Mouse (Mus musculus): Measurements from ENCODE around the gene Ssr2. TPM values are rescaled to one million over a fixed set of nuclear protein-coding genes. Genes with fewer than 3 reads are reported as not detected.
A peak's percentile ranks its signal among the peaks of the same experiment; 100 is the strongest.

Ssr2 gene
- polyA plus RNA-seq, 1 experiment from 2014 or later = 173 TPM

DNA sequence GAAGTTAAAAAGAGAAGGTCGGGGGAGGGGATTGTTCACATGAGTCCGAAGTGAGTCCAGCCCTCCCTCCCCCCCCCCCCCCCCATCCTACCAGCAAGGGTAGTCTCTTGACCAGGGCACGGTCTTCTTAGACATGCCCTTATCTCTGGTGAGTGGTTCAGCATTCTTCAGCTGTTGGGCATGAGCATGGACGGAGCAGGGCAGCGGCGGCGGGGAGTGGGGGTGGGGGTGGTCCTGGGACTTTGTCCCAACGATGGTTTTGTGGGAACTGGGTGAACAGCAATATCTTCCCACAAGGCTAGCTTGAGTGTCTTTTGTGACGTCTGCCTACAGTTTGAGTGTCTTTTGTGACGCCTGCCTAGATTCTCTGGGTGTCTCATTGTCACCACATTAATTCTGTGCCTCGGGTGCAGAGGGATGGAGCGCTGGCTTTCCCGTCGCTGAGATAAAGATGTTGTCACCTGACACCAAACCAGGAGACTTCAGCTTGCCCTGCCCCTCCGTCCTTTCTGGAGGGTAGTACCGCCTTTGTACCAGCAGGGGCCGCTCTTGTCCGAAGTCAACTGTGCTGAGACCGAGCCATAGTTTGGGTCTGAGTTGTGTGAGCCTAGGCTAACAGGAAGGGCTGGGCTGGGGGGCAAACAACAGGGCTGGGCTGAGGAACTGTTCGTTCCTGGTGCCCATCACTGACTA, 31.5 kb downstream of the Ssr2 start:
- ATAC-seq (ENCODE audit: extremely low read depth, insufficient number of reproducible peaks, low FRiP score, low TSS enrichment) = peak; percentile 81
- no peaks in the 10 kb centered on the region for H3K27me3 ChIP-seq (replicated peaks)
- peak overlapping the region; percentile 49 for H3K4me3 ChIP-seq
- peak overlapping the region; percentile 77 for H3K4me2 ChIP-seq
- H3K36me3 ChIP-seq = no peaks in the 10 kb centered on the region
- peak overlapping the region; percentile 73 for H3K9ac ChIP-seq
- 0 out of 2 replicates have a peak overlapping the region, but pooled peaks have one; percentile 29 for H3K27ac ChIP-seq (replicated peaks)
- under 1% methylated on average over 20 of the region's 20 CpGs for WGBS
- peaks cover 47% of the 10 kb centered on the region for H3K4me1 ChIP-seq
- no peaks in the 10 kb centered on the region for H3K9me3 ChIP-seq

DNA sequence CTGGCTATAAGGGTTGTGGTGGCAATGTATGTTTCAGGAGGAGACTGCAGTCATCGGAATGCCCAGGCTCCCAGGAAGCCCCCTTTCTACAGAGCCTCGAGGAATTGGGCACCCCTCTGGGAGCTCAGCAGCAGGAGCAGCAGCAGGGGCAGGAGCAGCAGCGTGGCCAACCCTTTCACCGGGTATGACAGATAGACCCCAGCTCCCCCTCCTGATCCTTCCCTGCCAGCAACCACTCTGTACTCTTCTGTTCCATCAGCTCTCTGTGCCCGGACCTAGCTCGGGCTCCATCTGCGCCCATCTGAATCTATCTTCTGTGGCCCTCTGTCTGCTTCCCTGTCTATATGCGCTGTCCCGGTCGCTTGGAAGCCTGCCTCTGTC, 32.1 kb downstream of the Ssr2 start:
- peak overlapping the region; percentile 77 for H3K4me2 ChIP-seq
- no peak for ATAC-seq (ENCODE audit: extremely low read depth, insufficient number of reproducible peaks, low FRiP score, low TSS enrichment)
- peak overlapping the region; percentile 49 for H3K4me3 ChIP-seq
- H3K36me3 ChIP-seq = no peaks in the 10 kb centered on the region
- H3K4me1 ChIP-seq = peaks cover 42% of the 10 kb centered on the region
- H3K9ac ChIP-seq = peak overlapping the region; percentile 73
- no peaks in the 10 kb centered on the region for H3K9me3 ChIP-seq
- no peaks in the 10 kb centered on the region for H3K27me3 ChIP-seq (replicated peaks)
- 24% methylated on average over 10 of the region's 10 CpGs for WGBS
- H3K27ac ChIP-seq (replicated peaks) = 0 out of 2 replicates have a peak overlapping the region, but pooled peaks have one; percentile 2

DNA sequence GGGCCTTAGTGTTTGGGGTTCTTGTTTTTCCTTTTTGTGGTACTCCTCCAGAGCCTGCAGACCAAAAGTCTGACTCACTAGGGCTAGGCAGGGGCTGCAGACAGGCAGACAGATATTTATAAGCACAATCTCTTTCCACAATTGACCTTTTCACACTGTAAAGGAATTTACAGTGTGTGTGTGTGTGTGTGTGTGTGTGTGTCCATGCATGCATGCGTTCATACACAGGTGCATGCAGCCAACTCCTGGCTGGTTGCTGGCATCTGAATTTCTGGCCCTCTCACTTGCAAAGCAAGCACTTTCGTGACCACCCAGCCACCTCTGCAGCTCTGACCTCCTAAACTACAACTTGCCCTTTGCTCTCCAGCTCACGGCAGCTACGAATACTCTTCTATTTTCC, 33.4 kb downstream of the Ssr2 start:
- Histone ChIP-seq H3K4me3 (no peak overlapping the region), H3K9ac (0 out of 2 replicates have a peak overlapping the region, but pooled peaks have one; percentile 44), H3K9me3 (no peaks in the 10 kb centered on the region), H3K27me3 (replicated peaks) (no peaks in the 10 kb centered on the region), H3K4me2 (peak overlapping the region; percentile 22), H3K36me3 (no peaks in the 10 kb centered on the region), H3K4me1 (peaks cover 34% of the 10 kb centered on the region), H3K27ac (replicated peaks) (no peak overlapping the region)
- no peak for ATAC-seq (ENCODE audit: extremely low read depth, insufficient number of reproducible peaks, low FRiP score, low TSS enrichment)
- WGBS = 63% methylated on average over 4 of the region's 4 CpGs

DNA sequence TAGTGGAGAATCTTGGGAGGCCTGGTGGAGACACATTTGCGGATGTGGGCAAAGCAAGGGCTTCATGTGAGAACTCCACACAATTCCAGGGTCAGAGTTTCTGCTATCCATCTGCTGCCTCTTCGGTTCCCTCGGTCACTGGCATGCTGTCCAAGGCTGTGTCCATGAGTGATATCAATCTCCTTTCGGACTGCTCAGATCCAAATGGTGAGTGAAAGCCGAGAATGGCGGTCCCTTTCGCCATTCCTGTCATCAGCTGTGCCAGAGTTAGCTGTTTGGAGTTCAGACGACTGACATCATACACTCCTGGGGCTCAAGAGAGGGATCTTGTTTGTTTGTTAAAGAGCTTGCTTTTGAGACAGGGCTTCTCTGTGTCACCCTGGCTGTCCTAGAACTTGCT, 38.7 kb downstream of the Ssr2 start:
- no peaks in the 10 kb centered on the region for H3K9me3 ChIP-seq
- no peak overlapping the region for H3K4me2 ChIP-seq
- H3K27ac ChIP-seq (replicated peaks) = no peak overlapping the region
- no peak overlapping the region for H3K4me3 ChIP-seq
- no peak overlapping the region for H3K9ac ChIP-seq
- ATAC-seq (ENCODE audit: extremely low read depth, insufficient number of reproducible peaks, low FRiP score, low TSS enrichment) = no peak
- H3K4me1 ChIP-seq = peaks cover 54% of the 10 kb centered on the region
- no peaks in the 10 kb centered on the region for H3K36me3 ChIP-seq
- WGBS = 51% methylated on average over 8 of the region's 8 CpGs
- no peaks in the 10 kb centered on the region for H3K27me3 ChIP-seq (replicated peaks)

DNA sequence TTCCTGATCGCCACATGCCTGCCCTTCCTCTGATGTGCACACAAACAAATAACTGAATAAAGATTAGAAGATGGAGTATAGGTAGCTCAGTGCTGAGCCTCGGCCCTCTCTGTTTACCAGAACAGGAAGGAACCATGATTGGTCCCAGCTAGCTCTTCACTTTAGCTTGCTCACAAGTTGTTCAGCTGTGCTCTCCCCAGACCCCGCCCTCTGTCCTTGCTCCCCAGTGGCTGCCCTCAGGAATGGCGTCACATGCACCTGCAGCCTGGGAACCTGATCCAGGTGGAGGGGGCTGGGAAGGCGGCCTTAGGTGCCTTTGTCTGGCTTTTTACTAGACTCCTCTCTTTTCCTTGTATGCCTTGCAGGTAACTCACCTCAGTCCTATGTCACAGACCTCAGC, 39.4 kb downstream of the Ssr2 start:
- H3K9ac ChIP-seq = peak overlapping the region; percentile 40; the same call in 1 of the 2 replicates
- 77% methylated on average over 5 of the region's 5 CpGs for WGBS
- no peaks in the 10 kb centered on the region for H3K9me3 ChIP-seq
- H3K4me1 ChIP-seq = peaks cover 57% of the 10 kb centered on the region
- ATAC-seq (ENCODE audit: extremely low read depth, insufficient number of reproducible peaks, low FRiP score, low TSS enrichment) = no peak
- H3K36me3 ChIP-seq = no peaks in the 10 kb centered on the region
- H3K4me3 ChIP-seq = no peak overlapping the region
- H3K27ac ChIP-seq (replicated peaks) = peak overlapping the region; percentile 74; the same call in 1 of the 2 replicates
- H3K4me2 ChIP-seq = no peak overlapping the region
- H3K27me3 ChIP-seq (replicated peaks) = no peaks in the 10 kb centered on the region

DNA sequence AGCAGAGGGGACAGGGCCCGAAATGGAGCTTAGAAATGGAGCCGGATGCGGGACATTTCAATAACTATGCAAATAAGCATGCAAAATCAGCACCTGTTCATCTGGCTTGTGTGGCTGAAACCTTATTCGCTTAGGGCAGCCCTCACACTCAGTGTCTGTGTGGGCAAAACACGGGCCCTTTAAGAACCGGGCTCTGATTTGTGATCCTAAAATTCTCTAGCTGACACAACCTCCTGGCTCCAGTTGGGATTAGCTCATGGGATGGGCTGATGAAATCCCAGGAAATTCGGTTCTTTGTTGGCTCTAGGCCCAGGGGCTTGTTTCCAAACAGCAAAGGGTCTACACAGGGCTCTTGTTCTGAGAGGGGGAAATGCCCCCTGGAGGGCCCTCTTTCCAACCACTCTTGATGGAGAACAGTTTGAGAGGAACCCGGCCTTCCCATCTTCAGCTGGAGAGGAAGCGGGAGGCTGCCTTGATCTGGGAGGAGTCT, 40.3 kb downstream of the Ssr2 start:
- Histone ChIP-seq H3K4me1 (peaks cover 65% of the 10 kb centered on the region), H3K36me3 (no peaks in the 10 kb centered on the region), H3K4me3 (peak overlapping the region; percentile 27), H3K9me3 (no peaks in the 10 kb centered on the region), H3K27ac (replicated peaks) (peak overlapping the region; percentile 74), H3K4me2 (peak overlapping the region; percentile 47), H3K27me3 (replicated peaks) (no peaks in the 10 kb centered on the region), H3K9ac (peak overlapping the region; percentile 45)
- 46% methylated on average over 9 of the region's 9 CpGs for WGBS
- ATAC-seq (ENCODE audit: extremely low read depth, insufficient number of reproducible peaks, low FRiP score, low TSS enrichment) = no peak

DNA sequence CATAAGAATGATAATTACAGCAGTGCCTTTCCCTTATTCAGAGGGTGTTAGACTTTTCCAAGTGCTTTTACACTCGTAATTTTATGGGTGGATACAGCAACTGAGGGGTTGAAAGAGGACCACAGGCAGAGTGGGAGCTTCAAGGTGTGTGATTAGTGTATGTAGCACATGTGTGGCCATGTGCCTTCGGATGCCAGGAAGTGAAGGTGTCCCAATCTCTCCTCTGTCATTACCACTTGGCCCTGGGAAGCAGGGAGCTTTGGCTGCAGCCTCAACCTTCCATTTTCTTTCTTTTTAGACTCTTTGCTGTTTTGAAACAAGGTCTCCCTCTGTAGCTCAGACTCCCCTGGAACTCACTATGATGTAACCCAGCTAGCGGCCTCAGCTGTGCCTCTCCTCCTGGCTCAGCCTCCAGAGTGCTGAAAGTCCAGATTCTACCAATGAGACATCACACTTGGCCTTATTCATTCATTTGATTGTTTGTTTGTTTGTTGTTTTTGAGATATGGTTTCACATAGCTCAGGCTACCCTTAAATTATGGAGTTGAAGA, 41.4 kb downstream of the Ssr2 start:
- WGBS = 69% methylated on average over 3 of the region's 3 CpGs
- H3K9me3 ChIP-seq = no peaks in the 10 kb centered on the region
- no peaks in the 10 kb centered on the region for H3K27me3 ChIP-seq (replicated peaks)
- peaks cover 65% of the 10 kb centered on the region for H3K4me1 ChIP-seq
- H3K27ac ChIP-seq (replicated peaks) = peak overlapping the region; percentile 74
- H3K4me3 ChIP-seq = peak overlapping the region; percentile 27; the same call in 1 of the 2 replicates
- ATAC-seq (ENCODE audit: extremely low read depth, insufficient number of reproducible peaks, low FRiP score, low TSS enrichment) = no peak
- peak overlapping the region; percentile 47 for H3K4me2 ChIP-seq
- H3K9ac ChIP-seq = peak overlapping the region; percentile 45
- H3K36me3 ChIP-seq = no peaks in the 10 kb centered on the region

DNA sequence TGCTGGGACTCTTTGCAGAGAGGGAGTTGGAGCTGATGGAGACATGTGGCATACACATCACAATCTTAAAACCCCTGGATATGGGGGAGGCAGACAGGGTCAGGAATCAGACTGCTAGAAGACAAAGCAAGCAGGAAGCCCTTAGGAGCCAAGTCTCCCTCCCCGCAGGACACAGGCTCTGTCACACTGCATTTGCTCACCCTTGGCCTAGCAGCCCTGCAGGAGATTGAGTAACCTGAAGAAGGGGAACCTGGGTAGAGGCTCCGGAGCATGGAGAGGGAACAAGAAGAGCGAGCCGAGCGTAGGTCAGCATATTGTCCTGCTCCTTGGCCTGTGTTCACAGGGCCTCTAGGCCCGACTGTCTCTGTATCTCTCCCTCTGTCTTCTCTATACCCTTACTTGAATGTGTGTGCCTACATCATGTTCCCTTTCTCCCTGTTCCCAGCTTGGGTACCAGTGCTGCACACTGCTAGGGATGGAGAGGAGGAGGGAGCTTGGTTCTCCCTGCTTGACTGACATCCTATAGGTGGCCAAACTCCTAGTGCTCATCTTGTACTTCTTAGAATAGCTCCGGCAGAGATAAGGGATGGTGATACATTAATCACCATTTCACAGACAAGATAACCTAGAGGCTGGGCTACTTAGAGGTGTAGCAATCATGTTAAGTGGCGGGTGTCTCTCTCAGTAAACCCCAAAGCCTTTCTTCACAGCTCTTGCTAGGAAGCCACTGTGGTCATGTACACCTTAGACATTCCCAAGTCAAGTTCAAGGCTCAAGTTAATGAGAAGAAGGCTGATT, 42.6 kb downstream of the Ssr2 start:
- no peak for ATAC-seq (ENCODE audit: extremely low read depth, insufficient number of reproducible peaks, low FRiP score, low TSS enrichment)
- 51% methylated on average over 8 of the region's 8 CpGs for WGBS

DNA sequence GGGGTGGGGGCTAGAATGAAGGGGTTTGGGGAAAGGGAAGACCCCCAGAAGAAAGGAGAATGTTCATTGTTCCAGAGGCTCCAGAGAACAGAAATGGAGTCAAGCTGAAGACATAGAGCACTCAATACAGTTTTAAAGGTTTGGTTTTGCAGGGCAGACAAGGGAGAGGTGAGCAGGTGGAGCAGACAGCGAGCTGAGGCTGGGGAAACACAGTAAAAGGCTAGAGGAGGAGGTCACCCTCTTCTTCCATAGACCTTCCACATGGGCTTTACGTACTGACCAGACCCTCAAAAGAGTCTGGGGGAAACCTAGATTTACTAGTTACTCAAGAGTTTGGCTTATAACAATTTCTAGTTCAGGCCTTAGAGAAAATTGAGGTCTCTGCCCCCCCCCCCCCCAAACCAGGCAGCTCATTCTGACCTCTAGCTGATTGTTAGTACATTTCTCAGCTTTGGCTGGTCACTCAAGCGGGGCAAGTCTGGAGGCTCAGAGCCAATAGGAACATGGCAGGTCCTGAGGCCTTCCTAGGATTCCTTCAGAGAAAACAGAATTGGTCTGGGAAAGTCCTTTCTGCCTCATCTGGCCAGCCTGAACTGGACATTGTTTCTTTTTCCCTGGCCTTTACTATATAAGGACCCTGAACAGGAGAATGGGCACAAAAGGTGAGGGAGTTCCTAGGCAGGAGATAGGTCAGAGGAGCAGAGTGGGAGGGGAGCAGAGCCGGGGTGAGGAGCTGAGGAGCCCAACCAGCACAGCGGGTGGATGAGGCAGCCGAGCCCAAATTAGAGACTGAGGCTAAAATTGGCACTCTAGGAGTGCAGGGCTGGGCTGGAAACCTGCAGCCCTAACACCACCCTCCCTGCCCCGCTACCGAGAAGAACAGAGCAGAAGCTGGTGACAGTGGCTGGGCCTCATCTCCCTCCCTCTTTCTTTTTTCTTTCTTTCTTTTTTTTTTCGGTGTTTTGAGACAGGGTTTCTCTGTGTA, 43.7 kb downstream of the Ssr2 start:
- WGBS = 40% methylated on average over 9 of the region's 9 CpGs
- H3K4me2 ChIP-seq = peak overlapping the region; percentile 73
- no peaks in the 10 kb centered on the region for H3K27me3 ChIP-seq (replicated peaks)
- peaks cover 81% of the 10 kb centered on the region for H3K4me1 ChIP-seq
- peak overlapping the region; percentile 93; the same call in 1 of the 2 replicates for H3K4me3 ChIP-seq
- H3K9ac ChIP-seq = peak overlapping the region; percentile 98
- H3K9me3 ChIP-seq = no peaks in the 10 kb centered on the region
- ATAC-seq (ENCODE audit: extremely low read depth, insufficient number of reproducible peaks, low FRiP score, low TSS enrichment) = no peak
- peak overlapping the region; percentile 99 for H3K27ac ChIP-seq (replicated peaks)
- H3K36me3 ChIP-seq = no peaks in the 10 kb centered on the region

More for the DNA sequence above, 42.6 kb downstream of the Ssr2 start:
- 0 out of 2 replicates have a peak overlapping the region, but pooled peaks have one; percentile 7 for H3K4me3 ChIP-seq
- peak overlapping the region; percentile 2; the same call in 1 of the 2 replicates for H3K9ac ChIP-seq
- peak overlapping the region; percentile 53 for H3K27ac ChIP-seq (replicated peaks)
- H3K9me3 ChIP-seq = no peaks in the 10 kb centered on the region
- no peaks in the 10 kb centered on the region for H3K36me3 ChIP-seq
- H3K4me1 ChIP-seq = peaks cover 72% of the 10 kb centered on the region
- H3K27me3 ChIP-seq (replicated peaks) = no peaks in the 10 kb centered on the region
- peak overlapping the region; percentile 13 for H3K4me2 ChIP-seq

DNA sequence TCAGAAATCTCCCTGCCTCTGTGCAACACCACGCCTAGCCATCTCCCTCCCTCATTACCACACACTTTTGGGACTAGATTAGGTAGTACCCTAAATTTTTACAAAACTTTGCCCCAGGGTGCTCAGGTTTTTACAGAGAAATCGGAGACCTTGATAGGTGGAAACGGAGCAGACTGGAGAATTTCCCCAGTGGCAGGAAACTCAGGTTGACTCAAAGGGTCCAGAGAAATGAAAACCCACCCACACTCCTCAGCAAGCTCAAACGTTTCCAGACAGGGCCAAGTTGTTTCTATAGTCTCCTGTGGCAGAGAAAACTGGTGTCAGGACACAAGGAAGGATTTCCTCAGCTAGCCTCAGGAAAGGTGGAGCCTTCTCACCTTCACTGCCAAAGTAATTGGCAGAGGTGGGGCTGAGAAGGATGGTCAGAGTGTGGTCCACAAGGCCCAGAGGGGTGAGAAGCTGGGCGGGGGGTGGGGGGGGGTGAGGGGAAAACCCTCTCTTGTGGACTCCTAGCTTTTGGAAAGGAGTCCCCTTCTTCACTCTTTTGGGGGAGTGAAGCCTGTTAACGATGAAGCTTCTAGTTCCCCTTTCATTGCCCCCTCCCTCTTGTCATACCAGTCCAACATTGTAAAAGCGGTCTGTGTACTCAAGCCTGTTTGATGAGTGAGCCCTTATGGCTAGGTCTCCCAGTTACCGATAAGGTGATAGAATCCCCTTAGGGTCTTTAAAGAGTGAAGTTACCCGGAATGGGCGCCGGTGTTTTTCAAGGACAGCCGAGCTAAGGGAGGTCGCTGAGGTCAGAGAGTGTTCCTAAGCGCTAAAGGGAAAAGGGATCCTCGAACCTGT, 44.7 kb downstream of the Ssr2 start:
- Histone ChIP-seq H3K27me3 (replicated peaks) (no peaks in the 10 kb centered on the region), H3K9me3 (no peaks in the 10 kb centered on the region), H3K4me1 (peaks cover 81% of the 10 kb centered on the region), H3K36me3 (peaks cover 7% of the 10 kb centered on the region), H3K4me2 (peak overlapping the region; percentile 73), H3K27ac (replicated peaks) (peak overlapping the region; percentile 99), H3K4me3 (peak overlapping the region; percentile 93), H3K9ac (peak overlapping the region; percentile 98)
- ATAC-seq (ENCODE audit: extremely low read depth, insufficient number of reproducible peaks, low FRiP score, low TSS enrichment) = no peak
- WGBS = 13% methylated on average over 15 of the region's 15 CpGs

Measured in heart, embryonic 13.5 days (tissue).